Mouse (Mus musculus): ENCODE results near the gene E2f2. TPM values are rescaled to one million over a fixed set of nuclear protein-coding genes. Genes with fewer than 3 reads are reported as not detected.

Gene E2f2
- total RNA-seq, 2 experiments from 2014 or later, result 1.9 to 4.3 TPM

DNA sequence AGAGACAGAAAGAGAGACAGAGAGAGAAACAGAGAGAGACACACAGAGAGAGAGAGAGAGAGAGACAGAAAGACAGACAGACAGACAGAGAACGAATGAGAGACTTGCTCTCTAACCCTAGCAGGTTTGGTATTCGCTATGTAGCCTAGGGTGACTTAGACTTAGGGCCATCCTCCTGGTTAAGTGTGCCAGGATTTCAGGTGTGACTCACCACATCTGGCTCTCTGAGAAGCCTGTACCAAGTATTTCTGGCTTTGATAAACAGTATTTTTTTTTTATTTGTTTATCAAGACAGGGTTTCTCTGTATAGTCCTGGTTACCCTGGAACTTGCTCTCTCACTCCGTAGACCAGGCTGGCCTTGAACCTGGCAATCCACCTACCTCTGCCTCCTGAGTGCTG, 4.5 kb upstream of the E2f2 start:
- intact Hi-C loops (cut with DNase I), result no loop called here
- no peak for DNase-seq (ENCODE audit: low spot score)

DNA sequence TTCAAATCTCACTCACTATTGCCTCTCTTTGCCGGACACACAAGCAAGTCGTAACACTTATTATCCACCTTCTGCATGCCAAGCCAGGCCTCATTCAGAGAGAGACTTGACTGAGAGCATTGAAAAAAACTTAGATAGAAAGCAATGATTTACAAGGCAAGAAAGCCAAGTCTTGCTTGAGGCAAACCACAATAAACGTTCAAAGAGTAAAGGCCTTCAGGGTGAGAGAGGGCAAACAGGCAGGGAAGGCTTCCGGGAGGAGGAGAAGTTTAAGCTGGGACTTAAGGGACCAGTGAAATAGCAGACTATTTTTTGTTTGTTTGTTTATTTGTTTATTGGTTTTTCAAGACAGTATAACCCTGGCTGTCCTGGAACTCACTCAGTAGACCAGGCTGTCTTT, 1.8 kb upstream of the E2f2 start:
- intact Hi-C loops (cut with DNase I), result no loop called here
- DNase-seq (ENCODE audit: low spot score), result no peak

DNA sequence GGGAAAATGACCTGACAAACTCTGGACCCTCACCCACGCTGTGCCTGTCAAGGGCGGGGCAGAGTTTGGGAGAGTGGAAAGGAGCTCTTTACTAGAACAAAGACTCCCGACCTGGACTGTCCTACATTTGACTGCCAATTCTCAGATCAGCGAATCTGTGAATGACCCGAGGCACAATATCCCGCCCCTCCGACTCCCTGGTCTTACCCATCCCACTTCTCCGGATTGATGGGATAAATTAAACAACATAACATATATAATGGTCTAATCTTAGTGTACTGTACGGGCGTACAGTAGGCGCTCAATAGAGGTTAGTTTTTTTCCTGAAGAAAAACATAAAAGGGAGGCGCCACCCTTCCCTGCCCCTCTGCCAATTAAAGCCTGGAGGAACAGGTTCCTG, 739 bp upstream of the E2f2 start:
- intact Hi-C loops (cut with DNase I), result no loop called here
- DNase-seq (ENCODE audit: low spot score), result no peak

DNA sequence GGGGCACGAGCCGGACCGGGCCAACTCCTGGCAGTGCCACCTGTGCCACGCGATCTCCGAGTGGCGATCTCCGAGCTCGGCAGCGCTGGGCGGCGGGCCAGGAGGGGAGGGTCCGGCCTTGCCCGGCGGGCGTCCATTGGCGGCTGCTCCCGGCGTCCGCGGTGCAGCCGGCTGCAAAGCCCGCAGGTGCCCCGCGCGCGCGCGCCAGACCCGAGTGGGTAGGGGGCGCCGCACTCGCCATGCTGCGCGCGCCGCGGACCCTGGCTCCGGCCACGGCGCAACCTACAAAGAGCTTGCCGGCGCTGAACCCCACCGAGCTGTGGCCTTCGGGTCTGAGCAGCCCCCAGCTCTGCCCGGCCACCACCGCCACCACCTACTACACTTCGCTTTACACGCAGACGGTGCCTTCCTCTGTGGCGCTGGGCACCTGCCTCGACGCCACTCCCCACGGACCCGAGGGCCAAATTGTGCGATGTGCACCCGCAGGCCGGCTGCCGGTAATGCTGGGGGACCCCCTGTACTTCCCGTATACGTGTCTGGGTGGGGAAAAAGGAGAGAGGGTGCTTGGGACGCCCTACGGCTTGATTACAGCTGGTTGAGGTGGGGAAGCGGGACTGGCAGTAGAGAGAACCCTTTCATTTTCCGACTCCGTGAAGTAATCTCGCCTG, 482 bp downstream of the E2f2 start:
- no peak for DNase-seq (ENCODE audit: low spot score)

DNA sequence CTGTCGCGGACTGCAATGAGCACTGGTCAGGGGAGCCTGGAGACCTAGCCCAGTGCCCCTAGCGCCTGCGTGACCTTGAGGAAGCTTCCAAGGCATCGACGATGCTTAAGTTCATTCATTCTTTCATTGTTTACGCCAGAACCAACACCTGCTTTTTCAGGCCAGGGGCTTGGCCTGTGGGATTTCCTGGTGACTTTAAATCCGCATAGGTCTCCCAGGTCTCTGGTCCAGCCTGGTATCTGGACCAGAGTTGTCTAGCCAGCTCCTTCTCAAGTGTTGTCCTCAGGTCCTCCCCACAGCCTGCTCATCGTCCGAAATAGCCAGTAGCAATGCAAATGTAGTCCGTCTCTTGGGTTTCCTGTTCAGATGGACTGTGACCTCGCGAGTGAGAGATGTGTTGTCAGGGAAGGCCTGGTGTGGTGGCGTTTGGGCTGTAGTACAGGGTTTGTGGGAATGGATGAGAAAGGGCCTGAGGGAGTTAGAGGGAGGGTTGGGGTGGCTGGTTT, 1.1 kb downstream of the E2f2 start:
- no peak for DNase-seq (ENCODE audit: low spot score)
- intact Hi-C loops (cut with DNase I), result no loop called here

More for the DNA sequence above, 482 bp downstream of the E2f2 start:
- intact Hi-C loops (cut with DNase I), result no loop called here

DNA sequence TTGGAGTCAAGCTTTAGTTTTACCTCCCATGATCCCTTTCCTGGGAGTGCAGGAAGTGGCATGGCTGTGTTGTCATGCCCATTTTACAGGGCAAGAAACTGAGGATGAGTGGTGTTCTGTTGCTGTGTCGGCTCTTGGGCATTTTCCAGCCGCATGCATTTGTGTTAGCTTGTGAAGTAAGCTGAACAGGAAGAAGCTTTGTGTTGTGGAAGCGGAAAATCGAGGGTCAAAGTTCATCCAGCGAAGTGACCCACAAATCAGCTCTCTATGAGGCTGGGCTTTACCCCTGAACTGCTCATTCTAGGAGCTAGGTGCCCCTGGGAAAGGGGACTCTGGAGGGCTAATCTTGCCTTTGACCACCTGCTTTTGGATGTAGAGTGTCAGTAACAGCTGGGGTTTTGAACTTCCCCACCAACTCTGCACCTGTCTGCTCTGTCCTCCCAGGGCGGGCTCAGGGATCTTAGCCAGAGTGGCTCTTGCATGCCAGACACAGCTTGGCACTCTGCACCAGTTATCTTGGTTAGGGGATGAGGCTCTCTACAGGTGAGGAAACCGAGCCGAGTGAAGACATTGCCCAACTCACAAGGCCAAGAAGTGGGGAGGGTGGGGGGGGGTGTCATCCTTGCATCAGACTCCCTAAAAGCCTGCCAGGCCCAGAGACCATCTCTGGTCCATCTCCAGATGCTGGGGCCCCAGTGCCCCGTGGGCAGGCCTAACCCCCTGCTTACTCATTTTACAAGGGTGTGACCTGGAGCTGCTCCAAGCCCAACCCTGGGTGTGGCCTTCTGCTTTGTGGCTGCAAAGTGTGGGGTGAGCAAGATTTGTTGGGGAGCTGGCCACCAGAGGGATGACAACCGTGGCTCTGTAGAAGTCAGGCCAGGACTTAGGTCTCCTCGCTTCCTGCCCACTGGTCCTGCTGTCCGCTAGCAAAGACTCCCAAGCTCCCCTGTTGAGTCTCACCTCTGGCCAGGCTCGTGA, 2.3 kb downstream of the E2f2 start:
- no peak for DNase-seq (ENCODE audit: low spot score)
- intact Hi-C loops (cut with DNase I), result no loop called here

DNA sequence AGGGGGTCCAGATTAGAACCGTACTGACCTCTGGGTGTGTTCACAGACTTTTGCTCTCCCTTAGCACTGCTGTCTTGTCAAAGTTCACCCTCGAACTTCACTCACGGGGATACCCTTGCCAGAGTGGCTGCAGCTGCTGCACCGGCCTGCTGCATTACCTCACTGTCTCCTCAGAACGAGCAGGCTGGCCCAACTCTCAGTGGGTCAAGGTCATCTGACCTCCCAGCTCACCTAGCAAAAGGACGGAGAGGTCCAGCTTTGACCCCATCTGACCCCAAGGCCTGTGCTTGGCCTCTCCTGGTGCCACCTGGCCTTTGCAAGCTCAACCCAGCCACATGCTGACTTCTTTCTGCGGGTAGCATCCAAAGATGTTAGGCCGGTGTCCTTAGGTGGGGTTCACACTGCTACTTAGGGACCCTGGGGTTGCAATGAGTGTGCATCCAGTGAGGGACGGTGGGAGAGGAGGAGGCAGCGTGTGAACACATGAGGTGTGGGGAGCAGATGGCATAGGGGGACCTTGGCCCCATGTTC, 3.9 kb downstream of the E2f2 start:
- no peak for DNase-seq (ENCODE audit: low spot score)
- intact Hi-C loops (cut with DNase I), result no loop called here

DNA sequence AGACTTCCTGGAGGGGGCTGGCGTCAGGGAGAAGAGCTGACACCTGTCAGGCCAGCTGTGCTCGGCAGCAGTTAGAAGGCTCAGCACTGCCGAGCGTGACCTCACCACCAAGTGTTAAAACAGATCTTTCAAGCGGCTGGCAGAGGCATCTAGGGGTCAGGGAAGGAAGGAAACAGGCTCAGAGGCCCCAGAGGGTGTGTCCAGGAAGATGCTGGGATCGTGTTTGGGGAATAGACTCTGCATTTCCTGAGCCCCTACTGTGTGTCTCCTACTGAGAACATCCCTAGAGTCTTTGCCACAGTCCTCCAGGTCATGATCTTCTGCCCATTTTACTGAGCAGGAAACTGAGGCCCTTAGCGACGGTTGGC, 5.0 kb downstream of the E2f2 start:
- peak; percentile 35 for DNase-seq (ENCODE audit: low spot score)
- intact Hi-C loops (cut with DNase I), result no loop called here

DNA sequence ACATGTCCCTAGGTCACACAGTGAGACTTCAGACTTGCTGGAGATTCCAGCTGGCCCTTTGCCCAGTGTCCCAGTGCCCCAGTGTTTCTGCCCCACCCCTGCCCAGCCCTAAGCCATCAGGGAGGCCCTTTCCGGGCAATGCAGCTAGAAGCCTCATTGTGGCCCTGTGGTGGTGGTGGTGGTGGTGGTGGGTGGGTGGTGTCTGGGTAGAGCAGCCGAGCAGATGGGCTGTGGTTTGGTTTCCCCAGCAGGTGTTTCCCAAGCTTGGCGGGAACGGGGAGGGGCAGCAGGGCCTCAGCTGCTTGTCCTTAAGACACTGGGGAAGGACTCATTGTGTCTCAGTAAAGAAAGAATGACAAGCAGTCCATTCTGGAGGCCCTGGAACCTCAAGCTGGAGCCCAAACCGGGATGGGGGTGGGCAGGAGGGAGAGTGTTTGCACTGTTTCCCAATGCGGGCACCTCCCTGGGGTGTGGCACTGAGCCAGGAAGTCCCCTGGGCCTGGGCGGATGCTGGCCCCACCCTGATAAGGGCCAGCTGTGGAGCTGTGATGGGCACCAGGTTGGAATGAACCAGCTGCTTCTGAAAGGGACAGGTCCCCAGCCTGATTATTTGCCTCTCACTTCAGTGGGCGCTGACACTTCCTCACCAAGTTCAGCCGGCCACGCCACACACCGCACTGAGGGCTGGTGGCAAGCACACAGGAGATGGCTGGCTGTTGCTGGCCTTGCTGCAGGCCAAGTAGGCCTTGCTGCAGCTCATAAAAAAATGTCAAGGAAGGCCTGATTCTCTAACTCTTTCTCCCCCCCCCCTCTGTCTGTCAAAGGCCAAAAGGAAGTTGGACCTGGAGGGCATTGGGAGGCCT, 5.6 kb downstream of the E2f2 start:
- peak; percentile 45 for DNase-seq (ENCODE audit: low spot score)
- intact Hi-C loops (cut with DNase I), result no loop called here

DNA sequence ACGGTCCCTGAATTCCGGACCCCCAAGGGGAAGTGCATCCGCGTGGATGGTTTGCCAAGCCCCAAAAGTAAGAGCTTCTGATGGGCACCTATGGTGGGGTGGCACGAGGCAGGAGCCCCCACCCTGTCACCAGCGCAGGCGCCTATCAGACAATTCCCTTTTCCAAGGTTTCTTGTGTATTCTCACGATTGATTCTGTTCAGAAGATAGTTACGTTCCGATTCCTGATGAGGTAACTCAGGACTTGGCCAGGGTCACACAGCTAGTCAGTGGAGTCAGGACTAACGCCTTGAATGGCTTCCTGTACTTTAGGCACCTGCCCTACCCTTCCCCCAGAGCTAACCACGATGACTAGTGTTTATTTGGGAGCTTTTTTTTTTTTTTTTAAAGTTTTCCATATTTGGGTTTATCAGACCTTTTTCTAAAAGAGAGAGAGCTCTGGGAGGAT, 6.3 kb downstream of the E2f2 start:
- intact Hi-C loops (cut with DNase I), result no loop called here

DNA sequence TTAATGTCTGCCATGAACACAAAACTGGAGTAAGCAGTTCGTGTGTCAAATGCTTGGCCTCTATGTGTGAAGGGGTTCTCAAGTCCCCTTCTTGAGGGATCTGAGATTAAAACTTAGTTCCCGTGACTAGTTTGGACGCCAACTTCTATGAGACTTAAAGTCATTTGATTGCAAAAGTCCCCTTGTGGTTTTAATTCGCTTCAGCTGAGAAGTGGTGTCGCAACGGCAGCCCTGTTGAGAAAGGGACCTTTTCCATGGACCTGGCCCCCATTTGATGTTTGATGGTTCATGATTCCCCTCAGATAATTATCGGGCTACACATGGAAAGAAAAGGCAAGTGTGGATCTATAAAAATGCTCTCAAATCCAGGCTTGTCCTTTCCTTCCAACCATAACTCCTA, 7.3 kb downstream of the E2f2 start:
- DNase-seq (ENCODE audit: low spot score), result no peak
- intact Hi-C loops (cut with DNase I), result no loop called here

More for the DNA sequence above, 6.3 kb downstream of the E2f2 start:
- DNase-seq (ENCODE audit: low spot score), result no peak

DNA sequence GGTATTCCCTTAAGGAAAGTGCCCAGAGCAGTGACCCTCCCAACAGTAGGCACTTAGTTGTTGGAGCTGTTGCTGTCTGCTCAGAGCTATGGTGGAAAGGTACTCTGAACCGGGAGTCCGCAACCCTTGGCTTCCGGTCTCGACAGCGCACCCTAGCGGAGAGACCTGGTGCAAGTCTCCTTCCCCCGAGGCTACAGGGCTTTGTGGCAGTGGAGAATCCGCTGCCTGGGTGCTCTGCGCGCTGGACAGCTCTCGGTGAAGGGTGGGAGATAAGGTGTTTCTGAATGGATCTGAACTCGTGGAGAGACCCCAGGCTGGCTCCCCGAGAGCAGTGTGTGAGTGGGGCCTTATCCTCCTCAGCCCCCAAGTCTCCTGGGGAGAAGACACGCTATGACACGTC, 7.8 kb downstream of the E2f2 start:
- peak; percentile 60 for DNase-seq (ENCODE audit: low spot score)
- intact Hi-C loops (cut with DNase I), result no loop called here

DNA sequence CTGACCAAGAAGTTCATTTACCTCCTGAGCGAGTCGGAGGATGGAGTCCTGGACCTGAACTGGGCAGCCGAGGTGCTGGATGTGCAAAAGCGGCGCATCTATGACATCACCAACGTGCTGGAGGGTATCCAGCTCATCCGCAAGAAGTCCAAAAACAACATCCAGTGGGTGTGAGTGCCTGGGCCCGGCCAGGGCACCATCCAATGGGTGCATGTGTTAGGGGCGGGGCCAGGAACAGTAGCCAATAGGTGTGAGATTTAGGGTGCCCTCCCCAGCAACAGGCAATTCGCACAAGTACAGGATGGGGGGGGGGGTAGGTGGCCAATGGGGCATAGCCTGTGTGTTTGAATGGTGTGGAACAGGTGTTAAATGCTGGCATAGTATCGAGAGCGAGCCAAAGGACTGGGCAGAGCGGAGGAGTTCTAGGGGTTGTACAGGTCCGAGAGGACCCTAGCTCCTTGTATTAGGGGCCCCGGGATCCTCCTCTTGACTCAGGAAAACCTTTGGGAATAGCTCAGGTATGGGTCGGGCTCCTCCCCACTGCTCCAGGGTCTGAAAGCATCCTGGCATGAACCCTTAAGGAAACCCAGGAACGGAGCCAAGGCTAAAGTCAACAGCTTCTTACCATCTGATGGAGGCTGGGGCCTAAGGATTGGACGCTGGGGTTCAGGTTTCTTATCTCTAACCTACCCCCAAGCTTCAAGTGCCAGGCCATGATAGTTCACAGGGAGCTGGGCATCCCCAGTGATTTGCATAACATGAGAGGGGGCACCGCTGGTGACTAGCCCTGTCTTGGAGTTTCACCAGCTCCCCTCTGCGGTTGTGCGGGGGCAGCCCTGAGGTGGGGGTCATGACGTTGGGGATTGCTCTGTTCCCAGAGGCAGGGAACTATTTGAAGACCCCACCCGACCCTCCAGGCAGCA, 8.5 kb downstream of the E2f2 start:
- peak; percentile 78 for DNase-seq (ENCODE audit: low spot score)
- intact Hi-C loops (cut with DNase I), result no loop called here

DNA sequence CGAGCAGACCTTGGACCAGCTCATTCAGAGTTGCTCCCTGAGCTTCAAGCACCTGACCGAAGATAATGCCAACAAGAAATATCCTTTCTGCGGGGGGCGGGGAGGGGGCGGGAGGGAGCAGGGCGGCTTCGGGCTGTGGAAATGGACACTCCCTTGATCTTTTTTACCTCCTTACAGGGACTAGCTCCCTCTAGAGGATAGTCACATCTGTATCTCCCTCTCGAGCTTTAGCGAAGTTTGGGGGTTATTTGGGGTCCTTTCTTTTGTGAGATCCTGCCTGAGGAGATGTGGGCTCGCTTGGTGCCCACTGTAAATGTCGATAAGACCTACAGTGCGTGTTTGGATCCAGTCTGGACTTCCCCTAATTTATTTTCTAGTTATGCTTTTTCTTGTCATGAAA, 9.2 kb downstream of the E2f2 start:
- intact Hi-C loops (cut with DNase I), result no loop called here
- DNase-seq (ENCODE audit: low spot score), result no peak

DNA sequence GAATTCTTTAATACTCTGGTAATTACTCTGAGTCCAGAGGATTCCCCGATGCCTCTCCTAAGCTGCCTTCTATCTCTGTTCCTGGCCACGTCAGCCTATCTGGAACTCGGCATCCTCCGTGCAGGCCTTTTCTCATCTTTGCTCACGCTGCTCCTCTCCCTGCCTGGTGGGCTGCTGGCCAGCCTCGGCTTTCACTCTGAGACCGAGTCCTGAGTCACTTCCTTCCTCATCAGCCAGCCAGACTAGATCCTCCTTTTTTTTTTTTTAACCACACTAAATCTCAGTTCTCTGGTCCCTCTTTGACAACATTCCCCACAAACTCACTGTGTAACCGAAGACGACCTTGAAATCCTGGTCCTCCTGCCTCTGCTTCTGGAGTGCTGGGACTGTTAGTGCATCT, 13.2 kb downstream of the E2f2 start:
- peak; percentile 51 for DNase-seq (ENCODE audit: low spot score)

DNA sequence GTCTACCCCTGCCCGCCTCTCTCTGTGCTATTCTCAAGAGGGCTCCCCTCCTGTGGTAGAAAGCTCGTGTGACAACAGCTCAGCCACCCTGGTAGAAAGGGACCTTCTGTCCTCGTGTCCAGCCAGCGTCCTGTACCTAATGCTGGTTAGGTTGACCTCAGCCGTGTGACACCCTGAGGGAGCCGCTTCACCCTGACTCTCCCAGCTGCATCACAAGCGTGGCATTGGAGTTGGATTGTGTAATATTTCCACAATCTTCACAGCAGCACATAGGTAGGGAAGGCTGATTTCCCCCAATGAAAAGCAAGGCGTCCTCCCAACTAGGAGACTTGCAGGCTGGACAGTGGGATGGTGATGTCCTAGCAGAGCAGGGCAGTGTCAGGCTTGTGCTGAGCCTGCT, 14.1 kb downstream of the E2f2 start:
- DNase-seq (ENCODE audit: low spot score), result no peak
- intact Hi-C loops (cut with DNase I), result no loop called here

More for the DNA sequence above, 13.2 kb downstream of the E2f2 start:
- intact Hi-C loops (cut with DNase I), result no loop called here

DNA sequence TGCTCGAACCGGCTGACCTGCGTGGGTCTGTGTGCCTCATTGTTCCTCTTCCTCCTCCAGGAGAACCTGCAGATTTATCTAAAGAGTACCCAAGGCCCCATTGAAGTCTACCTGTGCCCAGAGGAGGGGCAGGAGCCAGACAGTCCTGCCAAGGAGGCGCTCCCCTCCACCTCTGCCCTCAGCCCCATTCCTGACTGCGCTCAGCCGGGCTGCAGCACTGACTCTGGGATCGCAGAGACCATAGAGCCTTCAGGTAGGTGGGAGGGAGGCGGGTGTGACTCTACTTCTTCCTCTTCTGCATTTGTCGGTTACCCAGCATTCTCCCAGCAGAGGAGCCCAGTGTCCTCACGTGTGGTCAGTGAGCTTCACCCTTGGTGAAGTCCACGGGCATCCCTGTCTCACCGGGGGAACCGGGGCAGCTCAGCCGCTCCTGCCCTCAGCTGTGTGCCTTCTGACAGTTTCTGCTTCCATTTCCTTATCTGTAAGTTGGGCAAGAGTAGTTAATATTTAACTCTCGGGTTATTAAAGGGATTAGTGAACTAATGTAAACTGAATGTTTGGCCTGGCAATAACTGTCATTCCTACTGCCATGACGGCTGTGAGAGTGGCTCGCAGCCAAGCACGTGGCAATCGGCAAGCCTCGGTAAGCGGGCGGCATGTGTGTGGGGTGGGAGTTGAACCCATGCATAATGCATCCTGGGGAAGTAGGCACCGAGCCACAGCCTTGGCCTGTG, 14.7 kb downstream of the E2f2 start:
- DNase-seq (ENCODE audit: low spot score), result no peak
- intact Hi-C loops (cut with DNase I), result no loop called here

Data from heart, postnatal 25 days (tissue).